In the genomic region with DNA sequence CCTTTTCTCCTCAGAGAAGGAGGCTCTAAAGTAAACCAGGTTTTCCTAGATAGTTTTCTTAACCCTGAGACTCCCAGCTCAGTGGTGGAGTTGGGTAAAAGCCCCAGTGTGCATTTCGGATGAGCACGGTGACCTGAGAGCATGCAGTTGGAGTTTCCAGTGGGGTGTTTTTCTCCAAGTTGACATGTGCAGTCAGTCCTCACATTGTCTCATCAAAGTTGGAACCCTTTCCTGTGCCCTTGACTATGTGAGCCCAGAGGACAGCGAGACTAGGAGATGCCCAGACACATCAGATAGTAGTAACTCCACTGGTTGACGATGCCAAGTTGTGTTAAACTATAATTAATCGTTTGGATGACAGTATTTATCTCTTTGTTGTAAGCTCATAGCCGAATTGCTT, we compare ENCODE assay signal across 7 mouse cellular contexts.
"Had no signal": no experiment of that assay in that cellular context is flagged by ENCODE, and none has a peak within 500 bp of the region (broad histone marks: within the 10 kb centered on the region; RNA-seq: fewer than 3 reads in every experiment).

No protein-coding gene starts in this region.

- DNase-seq: lung, adult 2 months; lung, postnatal 14 days; lung, postnatal 36 days; right cerebral cortex, postnatal 14 days; thymus, adult 2 months; thymus, postnatal 25 days; thymus, postnatal 4 days had no signal
